Mouse (Mus musculus): Measurements from ENCODE around the gene Fzr1. TPM values are rescaled to one million over a fixed set of nuclear protein-coding genes. Genes with fewer than 3 reads are reported as not detected.

The Fzr1 gene
- total RNA-seq, 2 experiments from 2014 or later = 14.0 to 18.8 TPM

GRCm38 (mm10) chr10:81395127-81395526, 16.8 kb upstream of the Fzr1 start:
- intact Hi-C loops (cut with DNase I) = loop anchor here (2.0 kb wide), 1 partner anchor 44 kb away; no protein-coding TSS in a partner anchor
- peak; percentile 70 for DNase-seq
- 0 out of 2 replicates have a peak overlapping the region, but pooled peaks have one; percentile 16 for H3K27ac ChIP-seq
- H3K4me3 ChIP-seq = no peak overlapping the region
- peak; percentile 97 for TF ChIP-seq CTCF (IDR thresholded peaks at IDR 0.05)

- intact Hi-C loops (cut with DNase I) = loop anchor here (2.0 kb wide), 1 partner anchor 45 kb away; no protein-coding TSS in a partner anchor
Measured at GRCm38 (mm10) chr10:81393456-81394063, 15.2 kb upstream of the Fzr1 start.

GRCm38 (mm10) chr10:81392781-81393185, 14.5 kb upstream of the Fzr1 start, which contains the start of gene Smim24:
Gene Smim24, plus strand, starts transcription at chr10:81393051.
- no peak for TF ChIP-seq CTCF (IDR thresholded peaks at IDR 0.05)
- no peak for DNase-seq
- intact Hi-C loops (cut with DNase I) = no loop called here
- Histone ChIP-seq H3K27ac (peak within 1 kb of the TSS; percentile 66), H3K4me3 (peak within 1 kb of the TSS; percentile 61)

More at GRCm38 (mm10) chr10:81393456-81394063, 15.2 kb upstream of the Fzr1 start:
- peak overlapping the region; percentile 66 for H3K27ac ChIP-seq
- no peak for TF ChIP-seq CTCF (IDR thresholded peaks at IDR 0.05)
- peak overlapping the region; percentile 61 for H3K4me3 ChIP-seq
- no peak for DNase-seq

GRCm38 (mm10) chr10:81392270-81392669, 14.0 kb upstream of the Fzr1 start:
- no peak overlapping the region for H3K27ac ChIP-seq
- intact Hi-C loops (cut with DNase I) = no loop called here
- no peak for DNase-seq

GRCm38 (mm10) chr10:81390678-81390965, 12.3 kb upstream of the Fzr1 start:
- no peak for TF ChIP-seq CTCF (IDR thresholded peaks at IDR 0.05)
- Histone ChIP-seq H3K4me3 (no peak overlapping the region), H3K27ac (peak overlapping the region; percentile 28; the same call in 1 of the 2 replicates)
- no peak for DNase-seq
- intact Hi-C loops (cut with DNase I) = loop anchor here (1.0 kb wide), 1 partner anchor 60 kb away; no protein-coding TSS in a partner anchor

More at GRCm38 (mm10) chr10:81392270-81392669, 14.0 kb upstream of the Fzr1 start:
- no peak overlapping the region for H3K4me3 ChIP-seq
- TF ChIP-seq CTCF (IDR thresholded peaks at IDR 0.05) = no peak

GRCm38 (mm10) chr10:81389801-81390677, 11.7 kb upstream of the Fzr1 start:
- intact Hi-C loops (cut with DNase I) = loop anchor here (1.0 kb wide), 1 partner anchor 60 kb away; no protein-coding TSS in a partner anchor
- DNase-seq = peak; percentile 81
- no peak overlapping the region for H3K4me3 ChIP-seq
- peak overlapping the region; percentile 40 for H3K27ac ChIP-seq
- TF ChIP-seq CTCF (IDR thresholded peaks at IDR 0.05) = peak; percentile 99

GRCm38 (mm10) chr10:81389373-81389772, 11.1 kb upstream of the Fzr1 start:
- no peak for TF ChIP-seq CTCF (IDR thresholded peaks at IDR 0.05)
- intact Hi-C loops (cut with DNase I) = no loop called here
- DNase-seq = no peak
- H3K27ac ChIP-seq = peak overlapping the region; percentile 40
- H3K4me3 ChIP-seq = no peak overlapping the region

- H3K27ac ChIP-seq = peak within 1 kb of the TSS; percentile 40
- DNase-seq = no peak
- H3K4me3 ChIP-seq = no peak within 1 kb of the TSS
- TF ChIP-seq CTCF (IDR thresholded peaks at IDR 0.05) = no peak
- intact Hi-C loops (cut with DNase I) = no loop called here
Measured at GRCm38 (mm10) chr10:81388505-81389055, 10.3 kb upstream of the Fzr1 start, which contains the start of gene Gm48552. Gene Gm48552, plus strand, starts transcription at chr10:81389005.

- TF ChIP-seq CTCF (IDR thresholded peaks at IDR 0.05) = no peak
- Histone ChIP-seq H3K27ac (no peak overlapping the region), H3K4me3 (no peak overlapping the region)
- intact Hi-C loops (cut with DNase I) = no loop called here
- no peak for DNase-seq
Measured at GRCm38 (mm10) chr10:81387716-81388115, 9.4 kb upstream of the Fzr1 start.

GRCm38 (mm10) chr10:81385603-81386306, 7.4 kb upstream of the Fzr1 start:
- no peak for TF ChIP-seq CTCF (IDR thresholded peaks at IDR 0.05)
- H3K27ac ChIP-seq = no peak overlapping the region
- intact Hi-C loops (cut with DNase I) = no loop called here

GRCm38 (mm10) chr10:81384605-81384982, 6.3 kb upstream of the Fzr1 start:
- no peak for DNase-seq
- Histone ChIP-seq H3K4me3 (peak overlapping the region; percentile 80), H3K27ac (peak overlapping the region; percentile 95)
- intact Hi-C loops (cut with DNase I) = no loop called here
- no peak for TF ChIP-seq CTCF (IDR thresholded peaks at IDR 0.05)

More at GRCm38 (mm10) chr10:81385603-81386306, 7.4 kb upstream of the Fzr1 start:
- DNase-seq = no peak
- peak overlapping the region; percentile 80 for H3K4me3 ChIP-seq
